Mouse (Mus musculus) myocyte (in vitro differentiated cells): ENCODE results near the gene Gcdh. TPM values are rescaled to one million over a fixed set of nuclear protein-coding genes. Genes with fewer than 3 reads are reported as not detected.

Source experiments
- H3K27me3 ChIP-seq: one replicate; pipeline ENCODE4 v1.6.1; 2011; ENCODE audit not compliant: control insufficient read depth, insufficient read depth, insufficient read length
- H3K36me3 ChIP-seq: one replicate; pipeline ENCODE4 v1.6.1; 2011; ENCODE audit not compliant: control insufficient read depth, insufficient read depth
- H3K4me2 ChIP-seq: one replicate; pipeline ENCODE4 v1.6.1; 2011; ENCODE audit warnings: low read depth, control low read depth
- H3K4me3 ChIP-seq: one replicate; pipeline ENCODE4 v1.5.1; 2011; ENCODE audit warnings: mild to moderate bottlenecking, control low read depth, moderate library complexity
- H3K79me2 ChIP-seq: one replicate; pipeline ENCODE4 v1.6.1; 2011; ENCODE audit not compliant: control insufficient read depth, insufficient read depth
- H3ac ChIP-seq: one replicate; pipeline ENCODE4 v1.6.1; 2011; ENCODE audit not compliant: control insufficient read depth, insufficient read length
- CEBPB ChIP-seq: IDR thresholded peaks from 2 replicates; pipeline ENCODE4 v1.6.1; 2011; ENCODE audit warnings: mild to moderate bottlenecking, moderate library complexity; ENCODE audit not compliant: poor library complexity, insufficient read depth, severe bottlenecking
- E2F4 ChIP-seq: IDR thresholded peaks from one replicate; pipeline ENCODE4 v1.6.1; 2011; ENCODE audit warnings: mild to moderate bottlenecking, control low read depth, moderate library complexity; ENCODE audit not compliant: insufficient read depth
- MYOD1 ChIP-seq, 3 experiments: IDR thresholded peaks; one replicate each; pipeline ENCODE4 v1.6.1; 2011; ENCODE audit warnings: control low read depth in 2 of 3, low read depth in 2 of 3, mild to moderate bottlenecking in 2 of 3, moderate library complexity in 1 of 3; ENCODE audit not compliant: insufficient read length in 2 of 3, control insufficient read depth in 1 of 3
- MYOG ChIP-seq, 3 experiments: IDR thresholded peaks; one replicate each; pipeline ENCODE4 v1.6.1; 2011; ENCODE audit warnings: control low read depth in 2 of 3, low read depth in 2 of 3, mild to moderate bottlenecking in 2 of 3; ENCODE audit not compliant: insufficient read length in 2 of 3, control insufficient read depth in 1 of 3, insufficient read depth in 1 of 3
- POLR2A ChIP-seq: IDR thresholded peaks from one replicate; pipeline ENCODE4 v1.6.1; 2011; ENCODE audit warnings: low read depth, mild to moderate bottlenecking, control low read depth, moderate library complexity; ENCODE audit not compliant: insufficient read length
- POLR2AphosphoS2 ChIP-seq: IDR thresholded peaks from one replicate; pipeline ENCODE4 v1.6.1; 2011; ENCODE audit warnings: low read depth, control low read depth; ENCODE audit not compliant: insufficient read length
- REST ChIP-seq: IDR thresholded peaks from one replicate; pipeline ENCODE4 v1.6.1; 2011; ENCODE audit warnings: mild to moderate bottlenecking, control low read depth, moderate library complexity; ENCODE audit not compliant: insufficient read depth, insufficient read length
- SRF ChIP-seq: IDR thresholded peaks from one replicate; pipeline ENCODE4 v1.6.1; 2011; ENCODE audit warnings: low read depth; ENCODE audit not compliant: control insufficient read depth, insufficient read length
- USF1 ChIP-seq: IDR thresholded peaks from one replicate; pipeline ENCODE4 v1.6.1; 2011; ENCODE audit warnings: low read depth, mild to moderate bottlenecking, control low read depth, moderate library complexity
- polyA plus RNA-seq: library from polyadenylated mRNA; unstranded; fragments of >200 nt; fragmentation: generic; extraction: Trizol; gene quantifications from one replicate; pipeline ENCODE4 v1.2.1, GENCODE M21; 2012; ENCODE audit warnings: missing spikeins

Gcdh gene
- polyA plus RNA-seq, 1 experiment = 20.9 TPM

- Histone ChIP-seq H3K79me2 (peaks cover 18% of the 10 kb centered on the region), H3K4me2 (no peak overlapping the region), H3K27me3 (no peaks in the 10 kb centered on the region), H3ac (no peak overlapping the region), H3K36me3 (peaks cover 49% of the 10 kb centered on the region), H3K4me3 (no peak overlapping the region)
- TF ChIP-seq USF1 = no peak
- no peak for TF ChIP-seq MYOD1 (IDR thresholded peaks at IDR 0.05; ENCODE audit: control insufficient read depth in 1 of 3, insufficient read length in 2 of 3, low read depth in 2 of 3)
- TF ChIP-seq SRF = no peak
- no peak for TF ChIP-seq REST
- TF ChIP-seq E2F4 = no peak
- TF ChIP-seq CEBPB = no peak
These were observed 55.7 kb downstream of the Gcdh start for GRCm38 (mm10) chr8:84837912-84838470.

GRCm38 (mm10) chr8:84837149-84837911, 56.4 kb downstream of the Gcdh start:
- TF ChIP-seq POLR2AphosphoS2 (no peak), POLR2A (no peak), MYOD1 (IDR thresholded peaks at IDR 0.05; ENCODE audit: control insufficient read depth in 1 of 3, insufficient read length in 2 of 3, low read depth in 2 of 3) (peak in 2 of 3 experiments; percentile 36 to 39), E2F4 (no peak), MYOG (IDR thresholded peaks at IDR 0.05; ENCODE audit: control insufficient read depth in 1 of 3, insufficient read depth in 1 of 3, insufficient read length in 2 of 3, low read depth in 2 of 3) (peak in 1 of 3 experiments; percentile 46)
- Histone ChIP-seq H3K27me3 (no peaks in the 10 kb centered on the region), H3ac (no peak overlapping the region), H3K79me2 (peaks cover 25% of the 10 kb centered on the region), H3K36me3 (peaks cover 43% of the 10 kb centered on the region), H3K4me2 (peak overlapping the region; percentile 27), H3K4me3 (no peak overlapping the region)

Other genes with a start within 250 kb of the Gcdh start
- gene Ier2, start 231.1 kb downstream of the Gcdh start, polyA plus RNA-seq = 75.7 TPM
- 94.4 TPM for gene Trmt1, start 207.6 kb downstream of the Gcdh start, polyA plus RNA-seq
- gene Nacc1, start 206.1 kb downstream of the Gcdh start, polyA plus RNA-seq = 56.1 TPM
- gene Lyl1, start 192.5 kb downstream of the Gcdh start, polyA plus RNA-seq = not detected
- 9.4 TPM for gene G430095P16Rik, start 170.9 kb downstream of the Gcdh start, polyA plus RNA-seq
- gene Nfix, start 93.6 kb downstream of the Gcdh start, polyA plus RNA-seq = 65.7 TPM
- 6.7 TPM for gene Dand5, start 71.1 kb downstream of the Gcdh start, polyA plus RNA-seq
- 21.8 TPM for gene Gadd45gip1, start 62.4 kb downstream of the Gcdh start, polyA plus RNA-seq
- gene Rad23a, start 53.3 kb downstream of the Gcdh start, polyA plus RNA-seq = 139 TPM
- 385 TPM for gene Calr, start 47.0 kb downstream of the Gcdh start, polyA plus RNA-seq
- gene Farsa, start 36.9 kb downstream of the Gcdh start, polyA plus RNA-seq = 73.3 TPM
- 2.3 TPM for gene Syce2, start 21.8 kb downstream of the Gcdh start, polyA plus RNA-seq
- 0.10 TPM for gene Klf1, start 8.0 kb upstream of the Gcdh start, polyA plus RNA-seq
- gene Dnase2a, start 14.6 kb upstream of the Gcdh start, polyA plus RNA-seq = 9.2 TPM
- not detected for gene Mast1, start 43.4 kb upstream of the Gcdh start, polyA plus RNA-seq
- gene Rtbdn, start 53.1 kb upstream of the Gcdh start, polyA plus RNA-seq = not detected
- gene Gm49661, start 75.5 kb upstream of the Gcdh start, polyA plus RNA-seq = not detected
- gene Prdx2, start 75.7 kb upstream of the Gcdh start, polyA plus RNA-seq = 432 TPM
- gene Rnaseh2a, start 75.8 kb upstream of the Gcdh start, polyA plus RNA-seq = 74.1 TPM
- 140 TPM for gene Junb, start 84.8 kb upstream of the Gcdh start, polyA plus RNA-seq
- 9.3 TPM for gene Hook2, start 96.7 kb upstream of the Gcdh start, polyA plus RNA-seq
- not detected for gene Best2, start 120.6 kb upstream of the Gcdh start, polyA plus RNA-seq
- 204 TPM for gene Asna1, start 131.4 kb upstream of the Gcdh start, polyA plus RNA-seq
- 198 TPM for gene Trir, start 132.9 kb upstream of the Gcdh start, polyA plus RNA-seq
- gene Tnpo2, start 143.0 kb upstream of the Gcdh start, polyA plus RNA-seq = 46.3 TPM
- gene Fbxw9, start 166.1 kb upstream of the Gcdh start, polyA plus RNA-seq = 26.8 TPM
- gene Gm5741, start 174.1 kb upstream of the Gcdh start, polyA plus RNA-seq = 0.31 TPM
- 86.7 TPM for gene Dhps, start 177.8 kb upstream of the Gcdh start, polyA plus RNA-seq
- 166 TPM for gene Wdr83os, start 186.8 kb upstream of the Gcdh start, polyA plus RNA-seq
- 26.8 TPM for gene Wdr83, start 187.4 kb upstream of the Gcdh start, polyA plus RNA-seq
- gene Man2b1, start 189.3 kb upstream of the Gcdh start, polyA plus RNA-seq = 7.6 TPM
- not detected for gene Zfp791, start 229.2 kb upstream of the Gcdh start, polyA plus RNA-seq